Mouse (Mus musculus) Patski (cell line): ENCODE measurements around the gene 1500011B03Rik. TPM values are rescaled to one million over a fixed set of nuclear protein-coding genes. Genes with fewer than 3 reads are reported as not detected.

Experiments
- ATAC-seq: fragments of 100-300 bp; one replicate; pipeline ENCODE4 v1.8.0; 2021
- CTCF ChIA-PET: fragments of 350-600 bp; sonication (Branson Sonifier 250); formaldehyde crosslinking; loops from one replicate; lab custom pipeline; 2022; ENCODE audit warnings: inconsistent platforms; lab: Charles Lee
- POLR2A ChIA-PET: fragments of 350-600 bp; sonication (Branson Sonifier 250); formaldehyde crosslinking; loops from one replicate; lab custom pipeline; 2022; ENCODE audit warnings: antibody characterized with exemption, inconsistent platforms; lab: Charles Lee
- DNase-seq: peaks from one replicate; pipeline ENCODE4 v3.0.0-alpha.2; 2011; ENCODE audit warnings: low read depth, low spot score
- H3K27me3 ChIP-seq: fragments of 371-371 bp; one replicate; pipeline ENCODE4 v1.5.1; 2021
- CTCF ChIP-seq: fragments of 100-300 bp; IDR thresholded peaks from one replicate; pipeline ENCODE4 v1.5.1; 2021
- in situ Hi-C: fragments of 300-500 bp; cut with MboI; formaldehyde crosslinking; loops from 3 replicates; pipeline ENCODE4 v1.11.1; 2018; ENCODE audit warnings: low pct_unique_long_range_greater_than_20kb, mixed read lengths
- polyA plus RNA-seq: library from polyadenylated mRNA; unstranded; gene quantifications from one replicate; pipeline ENCODE4 v1.2.3, GENCODE M21; 2021

Gene 1500011B03Rik
- polyA plus RNA-seq, 1 experiment from 2014 or later, result 40.7 TPM

DNA sequence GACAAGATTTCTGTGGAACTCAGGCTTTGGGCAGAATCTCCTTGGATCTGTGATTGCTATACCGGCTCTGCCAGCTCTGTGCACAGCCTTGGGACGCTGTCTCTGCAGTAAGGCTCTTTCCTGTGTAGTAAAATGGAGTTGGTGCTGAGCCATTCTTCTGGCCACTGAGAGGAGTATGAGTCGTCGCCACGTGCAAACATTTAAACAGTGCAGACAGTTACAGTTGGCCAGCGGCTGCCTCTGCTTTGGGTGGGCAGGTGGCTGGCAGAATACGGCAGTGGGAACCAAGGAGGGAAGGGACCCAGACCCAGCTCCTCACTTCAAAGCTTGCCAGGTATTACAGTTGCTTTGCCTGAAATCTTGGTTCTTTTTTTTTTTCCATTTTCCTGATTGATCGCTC, 26.0 kb downstream of the 1500011B03Rik start:
- ATAC-seq, result no peak
- no peak for DNase-seq
- H3K27me3 ChIP-seq, result no peaks in the 10 kb centered on the region
- in situ Hi-C loops, result no loop called here
- CTCF ChIA-PET, result no interaction called here
- POLR2A ChIA-PET, result no interaction called here
- TF ChIP-seq CTCF, result no peak

- ChIA-PET POLR2A (no interaction called here), CTCF (interaction anchor here (1.1 kb wide), 1 partner anchor 21 kb away, joined by 3 read pairs; the partner anchor contains the start of gene Git2)
- DNase-seq, result no peak
- H3K27me3 ChIP-seq, result no peaks in the 10 kb centered on the region
- in situ Hi-C loops, result no loop called here
- ATAC-seq, result no peak
- TF ChIP-seq CTCF, result no peak
These were observed 26.8 kb downstream of the 1500011B03Rik start for GRCm38 (mm10) chr5:114796299-114797012.

- POLR2A ChIA-PET, result no interaction called here
- in situ Hi-C loops, result no loop called here
- TF ChIP-seq CTCF, result no peak
- DNase-seq (no peak), ATAC-seq (no peak)
- no peaks in the 10 kb centered on the region for H3K27me3 ChIP-seq
- CTCF ChIA-PET, result interaction anchor here (0.7 to 2.3 kb wide), 3 partner anchors 9 to 29 kb away, joined by 3 to 8 read pairs (median 3); partner anchors contain the start of gene Git2
These were observed 27.6 kb downstream of the 1500011B03Rik start for GRCm38 (mm10) chr5:114795653-114796052.

- ChIA-PET POLR2A (no interaction called here), CTCF (interaction anchor here (0.7 to 2.3 kb wide), 3 partner anchors 9 to 29 kb away, joined by 3 to 8 read pairs (median 3); partner anchors contain the start of gene Git2)
- no peaks in the 10 kb centered on the region for H3K27me3 ChIP-seq
- no peak for TF ChIP-seq CTCF
- DNase-seq (no peak), ATAC-seq (no peak)
- in situ Hi-C loops, result no loop called here
These were observed 28.0 kb downstream of the 1500011B03Rik start for GRCm38 (mm10) chr5:114795231-114795630.

DNA sequence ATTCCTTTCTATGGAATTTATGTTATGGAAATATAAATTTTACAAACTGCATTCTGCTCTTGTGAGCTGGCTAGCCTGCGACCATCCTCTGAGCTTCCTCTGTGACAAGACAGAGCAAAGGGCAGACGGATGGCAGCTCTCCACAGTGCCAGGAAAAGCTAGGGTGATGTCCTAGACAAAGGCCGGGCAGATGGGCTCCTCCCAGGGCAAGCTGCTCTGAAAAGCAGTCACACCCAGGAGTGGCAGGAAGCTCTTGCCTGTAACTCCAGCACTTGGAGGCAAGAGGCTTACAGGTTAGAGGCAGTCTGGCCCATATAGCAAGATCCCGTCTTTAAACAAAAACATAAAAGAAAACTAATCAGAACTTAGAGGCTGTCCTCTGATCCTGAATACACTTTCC, 28.7 kb downstream of the 1500011B03Rik start:
- in situ Hi-C loops, result no loop called here
- no peaks in the 10 kb centered on the region for H3K27me3 ChIP-seq
- DNase-seq (no peak), ATAC-seq (no peak)
- no peak for TF ChIP-seq CTCF
- ChIA-PET POLR2A (no interaction called here), CTCF (interaction anchor here (2.3 kb wide), 1 partner anchor 10 kb away, joined by 8 read pairs; no protein-coding TSS in a partner anchor)

- H3K27me3 ChIP-seq, result no peaks in the 10 kb centered on the region
These were observed 30.0 kb downstream of the 1500011B03Rik start for GRCm38 (mm10) chr5:114793317-114793716.

GRCm38 (mm10) chr5:114785196-114785595, 38.1 kb downstream of the 1500011B03Rik start:
- ChIA-PET CTCF (no interaction called here), POLR2A (no interaction called here)
- no peak for TF ChIP-seq CTCF
- ATAC-seq, result no peak
- in situ Hi-C loops, result no loop called here
- no peaks in the 10 kb centered on the region for H3K27me3 ChIP-seq
- DNase-seq, result no peak

More at GRCm38 (mm10) chr5:114793317-114793716, 30.0 kb downstream of the 1500011B03Rik start:
- no peak for TF ChIP-seq CTCF
- no peak for ATAC-seq
- ChIA-PET CTCF (interaction anchor here (1.3 kb wide), 1 partner anchor 12 kb away, joined by 3 read pairs; no protein-coding TSS in a partner anchor), POLR2A (no interaction called here)
- in situ Hi-C loops, result no loop called here
- no peak for DNase-seq

GRCm38 (mm10) chr5:114784622-114785165, 38.6 kb downstream of the 1500011B03Rik start:
- CTCF ChIA-PET, result interaction anchor here (0.6 kb wide), 1 partner anchor 82 kb away, joined by 3 read pairs; no protein-coding TSS in a partner anchor
- POLR2A ChIA-PET, result no interaction called here
- no peak for TF ChIP-seq CTCF
- H3K27me3 ChIP-seq, result no peaks in the 10 kb centered on the region
- no peak for ATAC-seq
- no peak for DNase-seq
- in situ Hi-C loops, result no loop called here

DNA sequence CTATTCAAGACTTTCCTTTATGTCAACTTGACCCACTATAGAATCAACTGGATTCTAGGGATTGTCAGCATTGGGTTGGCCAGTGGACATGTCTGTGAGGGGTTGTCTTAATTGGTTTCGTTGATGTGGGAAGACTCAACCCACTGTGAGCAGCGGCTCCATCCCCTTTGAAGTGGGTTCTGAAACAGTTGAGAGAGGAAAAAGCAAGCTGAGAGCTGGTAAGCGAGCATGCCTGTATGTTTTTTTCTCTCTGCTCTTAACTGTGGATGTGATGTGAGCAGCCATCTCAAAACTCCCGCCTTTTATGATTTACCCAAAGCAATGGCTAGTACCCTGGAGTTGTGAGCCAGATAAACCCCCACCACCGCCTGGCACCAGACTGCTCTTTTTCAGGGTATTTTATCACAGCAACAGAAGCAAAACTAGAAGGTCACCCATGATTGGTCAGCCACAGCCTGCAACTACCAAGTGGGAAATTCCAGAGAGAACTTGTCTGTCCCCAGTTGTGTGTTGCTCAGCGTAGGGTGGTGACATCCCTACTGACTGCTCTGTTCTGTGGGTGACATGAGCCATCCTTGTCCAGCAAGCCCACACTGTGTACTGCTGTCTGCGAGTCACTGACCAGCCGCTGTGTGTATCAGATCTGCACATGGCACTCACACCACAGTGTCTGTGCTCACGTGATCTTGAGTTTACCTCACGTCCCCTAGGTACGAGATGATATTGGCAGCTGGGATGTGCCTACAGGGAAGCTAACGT, 39.7 kb downstream of the 1500011B03Rik start:
- no peaks in the 10 kb centered on the region for H3K27me3 ChIP-seq
- POLR2A ChIA-PET, result interaction anchor here (1.0 kb wide), 1 partner anchor 9 kb away, joined by 3 read pairs; the partner anchor contains the start of gene Ankrd13a
- CTCF ChIA-PET, result interaction anchor here (0.6 to 1.5 kb wide), 2 partner anchors 8 to 81 kb away, joined by 3 to 5 read pairs; no protein-coding TSS in a partner anchor
- TF ChIP-seq CTCF, result no peak
- DNase-seq (no peak), ATAC-seq (no peak)
- in situ Hi-C loops, result no loop called here

DNA sequence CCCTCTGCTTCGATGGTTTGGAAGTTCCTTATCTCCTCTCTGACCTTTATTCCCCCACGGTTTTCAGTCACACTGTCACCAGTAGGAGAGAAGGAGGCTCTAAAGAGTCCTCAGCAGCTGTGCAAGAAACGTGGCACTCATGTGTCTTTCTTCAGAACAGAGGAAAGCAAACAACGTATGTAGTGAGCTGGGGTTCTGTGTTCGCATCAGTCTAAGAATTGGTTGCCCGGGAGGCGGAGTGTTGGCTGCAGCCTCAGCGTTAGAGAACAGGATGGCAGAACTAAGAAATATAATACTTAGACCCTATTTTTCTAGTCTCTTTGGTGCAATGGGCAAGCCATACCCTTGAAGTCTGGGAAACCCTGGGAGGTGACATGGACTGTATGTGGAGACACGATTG, 40.3 kb downstream of the 1500011B03Rik start:
- DNase-seq (no peak), ATAC-seq (no peak)
- POLR2A ChIA-PET, result interaction anchor here (0.6 to 1.1 kb wide), 3 partner anchors 9 to 353 kb away, joined by 3 read pairs; partner anchors contain the start of gene Ankrd13a
- CTCF ChIA-PET, result interaction anchor here (1.5 kb wide), 1 partner anchor 9 kb away, joined by 5 read pairs; no protein-coding TSS in a partner anchor
- in situ Hi-C loops, result no loop called here
- TF ChIP-seq CTCF, result no peak
- no peaks in the 10 kb centered on the region for H3K27me3 ChIP-seq
